Mouse (Mus musculus): Measurements from ENCODE around the gene H2-M10.5. TPM values are rescaled to one million over a fixed set of nuclear protein-coding genes. Genes with fewer than 3 reads are reported as not detected.

Gene H2-M10.5
- polyA plus RNA-seq, 1 experiment, result not detected

- H3K4me1 ChIP-seq (ENCODE audit: control insufficient read depth, insufficient read depth, low read length), result no peaks in the 10 kb centered on the region
- no peak overlapping the region for H3K4me3 ChIP-seq (ENCODE audit: insufficient read depth, low read length)
- no peak overlapping the region for H3K27ac ChIP-seq (ENCODE audit: insufficient read depth, low read depth, low read length)
- no peak for TF ChIP-seq POLR2A (IDR thresholded peaks at IDR 0.05; ENCODE audit: borderline replicate concordance, low read depth, low read length)
Measured at GRCm38 (mm10) chr17:36824005-36824404, 51.3 kb downstream of the H2-M10.5 start.

GRCm38 (mm10) chr17:36825525-36825924 lies 52.8 kb downstream of the H2-M10.5 start:
- TF ChIP-seq POLR2A (IDR thresholded peaks at IDR 0.05; ENCODE audit: borderline replicate concordance, low read depth, low read length), result no peak
- TF ChIP-seq CTCF (IDR thresholded peaks at IDR 0.05; ENCODE audit: low read depth, low read length), result no peak
- H3K4me1 ChIP-seq (ENCODE audit: control insufficient read depth, insufficient read depth, low read length), result no peaks in the 10 kb centered on the region
- no peak overlapping the region for H3K27ac ChIP-seq (ENCODE audit: insufficient read depth, low read depth, low read length)
- no peak overlapping the region for H3K4me3 ChIP-seq (ENCODE audit: insufficient read depth, low read length)

Other genes with a start within 250 kb of the H2-M10.5 start
- gene H2-M11, start 225.8 kb upstream of the H2-M10.5 start, polyA plus RNA-seq (2012; ENCODE audit: insufficient read depth, insufficient read length, missing spikeins), result not detected in 2 replicates
- not detected in 2 replicates for gene H2-M9, start 130.2 kb upstream of the H2-M10.5 start, polyA plus RNA-seq (2012; ENCODE audit: insufficient read depth, insufficient read length, missing spikeins)
- not detected in 2 replicates for gene H2-M1, start 100.7 kb upstream of the H2-M10.5 start, polyA plus RNA-seq (2012; ENCODE audit: insufficient read depth, insufficient read length, missing spikeins)
- gene H2-M10.6, start 39.3 kb downstream of the H2-M10.5 start, polyA plus RNA-seq (2012; ENCODE audit: insufficient read depth, insufficient read length, missing spikeins), result not detected in 2 replicates
- gene Trim26, start 64.2 kb downstream of the H2-M10.5 start, polyA plus RNA-seq (2012; ENCODE audit: insufficient read depth, insufficient read length, missing spikeins), result 65.9 and 67.3 TPM in 2 replicates
- gene Trim15, start 94.3 kb downstream of the H2-M10.5 start, polyA plus RNA-seq (2012; ENCODE audit: insufficient read depth, insufficient read length, missing spikeins), result not detected in 2 replicates
- gene Trim10, start 96.7 kb downstream of the H2-M10.5 start, polyA plus RNA-seq (2012; ENCODE audit: insufficient read depth, insufficient read length, missing spikeins), result not detected in 2 replicates
- not detected in 2 replicates for gene Trim40, start 117.2 kb downstream of the H2-M10.5 start, polyA plus RNA-seq (2012; ENCODE audit: insufficient read depth, insufficient read length, missing spikeins)
- gene Trim31, start 125.2 kb downstream of the H2-M10.5 start, polyA plus RNA-seq (2012; ENCODE audit: insufficient read depth, insufficient read length, missing spikeins), result not detected in 2 replicates
- not detected in 2 replicates for gene Rnf39, start 170.0 kb downstream of the H2-M10.5 start, polyA plus RNA-seq (2012; ENCODE audit: insufficient read depth, insufficient read length, missing spikeins)
- 59.3 and 64.4 TPM in 2 replicates for gene Ppp1r11, start 178.8 kb downstream of the H2-M10.5 start, polyA plus RNA-seq (2012; ENCODE audit: insufficient read depth, insufficient read length, missing spikeins)
- 50.1 and 70.8 TPM in 2 replicates for gene Znrd1, start 185.6 kb downstream of the H2-M10.5 start, polyA plus RNA-seq (2012; ENCODE audit: insufficient read depth, insufficient read length, missing spikeins)
- gene Znrd1as, start 185.7 kb downstream of the H2-M10.5 start, polyA plus RNA-seq (2012; ENCODE audit: insufficient read depth, insufficient read length, missing spikeins), result 7.9 and 10.4 TPM in 2 replicates
- gene 2410137M14Rik, start 208.3 kb downstream of the H2-M10.5 start, polyA plus RNA-seq (2012; ENCODE audit: insufficient read depth, insufficient read length, missing spikeins), result not detected in 2 replicates
- gene H2-M5, start 216.6 kb downstream of the H2-M10.5 start, polyA plus RNA-seq (2012; ENCODE audit: insufficient read depth, insufficient read length, missing spikeins), result 0.69 and 1.0 TPM in 2 replicates
- not detected in 2 replicates for gene Zfp57, start 228.3 kb downstream of the H2-M10.5 start, polyA plus RNA-seq (2012; ENCODE audit: insufficient read depth, insufficient read length, missing spikeins)

All from bone marrow macrophage, adult 2 months (primary cell).